Mouse (Mus musculus) midbrain, embryonic 16.5 days (tissue): ENCODE data around the gene Add1. TPM values are rescaled to one million over a fixed set of nuclear protein-coding genes. Genes with fewer than 3 reads are reported as not detected.
A peak's percentile ranks its signal among the peaks of the same experiment; 100 is the strongest.
"Not testable (repeated sequence)": the region's sequence is repeated elsewhere in the genome, so short reads cannot be mapped to it uniquely, and the experiment has no call there.

Source experiments
- ATAC-seq: fragments of 200-750 bp; cut with Nextera tagmentation; 2 replicates; pipeline ENCODE4 v1.8.0; 2017; ENCODE audit warnings: moderate TSS enrichment
- H3K27ac ChIP-seq: fragments of 300-500 bp; sonication (generic); 2 replicates; pipeline ENCODE4 v1.5.1; 2014; ENCODE audit warnings: mild to moderate bottlenecking, low read length, mixed read lengths
- H3K27me3 ChIP-seq: fragments of 300-500 bp; sonication (generic); 2 replicates; pipeline ENCODE4 v1.6.1; 2014; ENCODE audit warnings: low read depth, low read length, mixed read lengths; ENCODE audit not compliant: control insufficient read depth, insufficient read depth
- H3K36me3 ChIP-seq: fragments of 300-500 bp; sonication (generic); 2 replicates; pipeline ENCODE4 v1.6.1; 2014; ENCODE audit warnings: mild to moderate bottlenecking, low read length, moderate library complexity, mixed read lengths; ENCODE audit not compliant: control insufficient read depth, insufficient read depth
- H3K4me1 ChIP-seq: fragments of 300-500 bp; sonication (generic); 2 replicates; pipeline ENCODE4 v1.6.1; 2014; ENCODE audit warnings: mild to moderate bottlenecking, low read length, mixed read lengths; ENCODE audit not compliant: control insufficient read depth, insufficient read depth
- H3K4me2 ChIP-seq: fragments of 300-500 bp; sonication (generic); 2 replicates; pipeline ENCODE4 v1.6.1; 2014; ENCODE audit warnings: mild to moderate bottlenecking, low read length, mixed read lengths
- H3K4me3 ChIP-seq: fragments of 300-500 bp; sonication (generic); 2 replicates; pipeline ENCODE4 v1.5.1; 2014; ENCODE audit warnings: low read depth, mild to moderate bottlenecking, low read length, moderate library complexity, mixed read lengths
- H3K9ac ChIP-seq: fragments of 300-500 bp; sonication (generic); 2 replicates; pipeline ENCODE4 v1.6.1; 2014; ENCODE audit warnings: low read depth, low read length, mixed read lengths
- H3K9me3 ChIP-seq: fragments of 300-500 bp; sonication (generic); replicated peaks from 2 replicates; pipeline ENCODE4 v1.6.1; 2014; ENCODE audit warnings: mild to moderate bottlenecking, low read length, mixed read lengths; ENCODE audit not compliant: control insufficient read depth, poor library complexity, severe bottlenecking
- WGBS: fragments of 180-500 bp; shearing (Covaris S2); extraction: QIAGEN DNeasy Blood & Tissue Kit; methylation state at CpG from one replicate; pipeline ENCODE4 v1.1.7; 2014; 5-methylcytosine and 5-hydroxymethylcytosine counted together
- polyA plus RNA-seq: library from polyadenylated mRNA; unstranded; fragments of >200 nt; fragmentation: Nextera tagmentation; extraction: Ambion mirVana; gene quantifications from 2 replicates; pipeline ENCODE4 v1.2.1, GENCODE M21; 2015

The Add1 gene
- polyA plus RNA-seq, 1 experiment from 2014 or later: 203 TPM

GRCm38 (mm10) chr5:34571551-34571950 lies 1.9 kb upstream of the Add1 start:
- Histone ChIP-seq H3K9me3 (no peaks in the 10 kb centered on the region), H3K4me3 (no peak overlapping the region), H3K4me1 (peaks cover 19% of the 10 kb centered on the region), H3K4me2 (no peak overlapping the region), H3K27ac (no peak overlapping the region), H3K27me3 (no peaks in the 10 kb centered on the region), H3K9ac (no peak overlapping the region), H3K36me3 (no peaks in the 10 kb centered on the region)
- 89% methylated on average over 3 of the region's 3 CpGs for WGBS
- ATAC-seq: no peak

- not testable (repeated sequence) for H3K9me3 ChIP-seq, ATAC-seq, H3K27me3 ChIP-seq, H3K4me3 ChIP-seq, H3K36me3 ChIP-seq
- H3K27ac ChIP-seq: peak overlapping the region; percentile 97
- WGBS: 62% methylated on average over 4 of the region's 4 CpGs
- peaks cover 19% of the 10 kb centered on the region for H3K4me1 ChIP-seq
- peak overlapping the region; percentile 72 for H3K4me2 ChIP-seq
- peak overlapping the region; percentile 100 for H3K9ac ChIP-seq
Measured at GRCm38 (mm10) chr5:34572568-34572967, 896 bp upstream of the Add1 start.

GRCm38 (mm10) chr5:34574721-34575120 lies 1.3 kb downstream of the Add1 start:
- H3K27ac ChIP-seq: peak overlapping the region; percentile 97
- ATAC-seq: no peak
- H3K9me3 ChIP-seq: no peaks in the 10 kb centered on the region
- H3K4me2 ChIP-seq: peak overlapping the region; percentile 80
- 42% methylated on average over 10 of the region's 10 CpGs for WGBS
- peak overlapping the region; percentile 98 for H3K4me3 ChIP-seq
- no peaks in the 10 kb centered on the region for H3K36me3 ChIP-seq
- H3K27me3 ChIP-seq: no peaks in the 10 kb centered on the region
- H3K4me1 ChIP-seq: peaks cover 19% of the 10 kb centered on the region
- H3K9ac ChIP-seq: peak overlapping the region; percentile 100

- ATAC-seq: no peak
- Histone ChIP-seq H3K4me3 (no peak overlapping the region), H3K4me1 (peaks cover 19% of the 10 kb centered on the region), H3K4me2 (no peak overlapping the region), H3K27ac (no peak overlapping the region), H3K9ac (no peak overlapping the region), H3K9me3 (no peaks in the 10 kb centered on the region), H3K36me3 (no peaks in the 10 kb centered on the region), H3K27me3 (no peaks in the 10 kb centered on the region)
- WGBS: 94% methylated on average over 1 of the region's 1 CpGs
Measured at GRCm38 (mm10) chr5:34576286-34576685, 2.8 kb downstream of the Add1 start.

- ATAC-seq: no peak
- WGBS: 96% methylated on average over 7 of the region's 7 CpGs
- peaks cover 16% of the 10 kb centered on the region for H3K4me1 ChIP-seq
- H3K27ac ChIP-seq: no peak overlapping the region
- H3K4me2 ChIP-seq: no peak overlapping the region
- H3K27me3 ChIP-seq: no peaks in the 10 kb centered on the region
- H3K4me3 ChIP-seq: no peak overlapping the region
- H3K9ac ChIP-seq: no peak overlapping the region
- no peaks in the 10 kb centered on the region for H3K9me3 ChIP-seq
- no peaks in the 10 kb centered on the region for H3K36me3 ChIP-seq
Measured at GRCm38 (mm10) chr5:34578038-34578655, 4.7 kb downstream of the Add1 start.

GRCm38 (mm10) chr5:34579377-34579776 lies 5.9 kb downstream of the Add1 start:
- H3K4me2 ChIP-seq: no peak overlapping the region
- H3K36me3 ChIP-seq: no peaks in the 10 kb centered on the region
- no peak for ATAC-seq
- no peak overlapping the region for H3K9ac ChIP-seq
- peaks cover 16% of the 10 kb centered on the region for H3K4me1 ChIP-seq
- no peak overlapping the region for H3K27ac ChIP-seq
- no peaks in the 10 kb centered on the region for H3K27me3 ChIP-seq
- 88% methylated on average over 3 of the region's 3 CpGs for WGBS
- no peak overlapping the region for H3K4me3 ChIP-seq
- no peaks in the 10 kb centered on the region for H3K9me3 ChIP-seq

GRCm38 (mm10) chr5:34581671-34582313 lies 8.3 kb downstream of the Add1 start:
- not testable (repeated sequence) for H3K27ac ChIP-seq, ATAC-seq

GRCm38 (mm10) chr5:34582314-34582675 lies 8.8 kb downstream of the Add1 start:
- Histone ChIP-seq H3K36me3 (no peaks in the 10 kb centered on the region), H3K9ac (no peak overlapping the region), H3K4me2 (no peak overlapping the region), H3K4me3 (no peak overlapping the region), H3K27ac (no peak overlapping the region), H3K9me3 (no peaks in the 10 kb centered on the region), H3K4me1 (peaks cover 5% of the 10 kb centered on the region; the same call in 1 of the 2 replicates), H3K27me3 (no peaks in the 10 kb centered on the region)
- 79% methylated on average over 5 of the region's 5 CpGs for WGBS
- ATAC-seq: no peak

More at GRCm38 (mm10) chr5:34581671-34582313, 8.3 kb downstream of the Add1 start:
- H3K27me3 ChIP-seq, H3K9me3 ChIP-seq, H3K4me1 ChIP-seq, H3K9ac ChIP-seq, H3K36me3 ChIP-seq, H3K4me2 ChIP-seq, H3K4me3 ChIP-seq: not testable (repeated sequence)
- WGBS: 48% methylated on average over 10 of the region's 10 CpGs

- H3K4me3 ChIP-seq: no peak overlapping the region
- ATAC-seq: no peak
- WGBS: 68% methylated on average over 5 of the region's 5 CpGs
- no peaks in the 10 kb centered on the region for H3K27me3 ChIP-seq
- no peaks in the 10 kb centered on the region for H3K36me3 ChIP-seq
- H3K9me3 ChIP-seq: no peaks in the 10 kb centered on the region
- no peak overlapping the region for H3K27ac ChIP-seq
- H3K4me1 ChIP-seq: peaks cover 12% of the 10 kb centered on the region
- H3K9ac ChIP-seq: no peak overlapping the region
- no peak overlapping the region for H3K4me2 ChIP-seq
Measured at GRCm38 (mm10) chr5:34585216-34585615, 11.8 kb downstream of the Add1 start.
